Mouse (Mus musculus): ENCODE data around the gene Ttll10.

- TF ChIP-seq EP300 (IDR thresholded peaks at IDR 0.05; ENCODE audit: low read depth) (no peak), CTCF (IDR thresholded peaks at IDR 0.05; ENCODE audit: low read depth) (no peak)
These were observed 39.4 kb downstream of the Ttll10 start for GRCm38 (mm10) chr4:156019771-156020170.

Data from liver, postnatal 0 days (tissue).